Comparison of ENCODE assay signal across 8 mouse cellular contexts in genomic region chr2:90782458-90782857, GRCm38 (mm10). TPM values are rescaled to one million over a fixed set of nuclear protein-coding genes. Genes with fewer than 3 reads are reported as not detected.
DNase-seq lines count a peak whose midpoint lies in the region; ATAC-seq lines count a peak whose summit lies in the region.

Agbl2 (plus strand) TSS chr2:90782727.

- peak; percentile 16 for DNase-seq in right cerebral cortex, postnatal 4 days
- no peak for DNase-seq in right cerebral cortex, adult 18-20 months
- DNase-seq in embryo, embryonic 10 days (ENCODE audit: low spot score) = peak; percentile 70
- DNase-seq in limb, embryonic 11.5 days (ENCODE audit: low spot score) = peak; percentile 65
- DNase-seq in midbrain, embryonic 10.5 days (ENCODE audit: low spot score) = peak; percentile 59
- DNase-seq in frontal cortex, postnatal 25 days (ENCODE audit: low spot score in 2 of 2) = no peak
- DNase-seq in left cerebral cortex, postnatal 10 days (ENCODE audit: extremely low spot score in 1 of 2, low spot score in 2 of 2) = no peak

- ATAC-seq in heart, embryonic 13.5 days (ENCODE audit: extremely low read depth, insufficient number of reproducible peaks, low FRiP score, low TSS enrichment) = no peak
- ATAC-seq in limb, embryonic 11.5 days (ENCODE audit: insufficient number of reproducible peaks, low FRiP score, low TSS enrichment, low read depth) = peak; percentile 77

- peak within 1 kb of the TSS; percentile 65 for H3K4me3 ChIP-seq in heart, embryonic 13.5 days
- H3K4me3 ChIP-seq in limb, embryonic 11.5 days (ENCODE audit: low read depth, low read length) = peak within 1 kb of the TSS; percentile 44
- peak within 1 kb of the TSS; percentile 60 for H3K4me3 ChIP-seq in midbrain, embryonic 10.5 days

- peaks cover 39% of the 10 kb centered on the region for H3K36me3 ChIP-seq in heart, embryonic 13.5 days
- H3K36me3 ChIP-seq in limb, embryonic 11.5 days (ENCODE audit: control insufficient read depth, insufficient read depth, low read length) = peaks cover 22% of the 10 kb centered on the region; the same call in 1 of the 2 replicates
- peaks cover 41% of the 10 kb centered on the region for H3K36me3 ChIP-seq in midbrain, embryonic 10.5 days

- peaks cover 19% of the 10 kb centered on the region for H3K4me1 ChIP-seq in heart, embryonic 13.5 days
- 0 out of 2 replicates have a peak, but pooled peaks cover 10% of the 10 kb centered on the region for H3K4me1 ChIP-seq in limb, embryonic 11.5 days (ENCODE audit: control insufficient read depth, insufficient read depth, low read length)
- peaks cover 19% of the 10 kb centered on the region for H3K4me1 ChIP-seq in midbrain, embryonic 10.5 days

- 0 out of 2 replicates have a peak within 1 kb of the TSS, but pooled peaks have one; percentile 17 for H3K27ac ChIP-seq in heart, embryonic 13.5 days (replicated peaks)
- H3K27ac ChIP-seq in limb, embryonic 11.5 days (replicated peaks; ENCODE audit: low read depth, low read length) = no peak within 1 kb of the TSS
- H3K27ac ChIP-seq in midbrain, embryonic 10.5 days (replicated peaks) = peak within 1 kb of the TSS; percentile 76

- 3% methylated on average over 11 of the region's 11 CpGs for WGBS in heart, embryonic 13.5 days
- WGBS in limb, embryonic 11.5 days = 4% methylated on average over 11 of the region's 11 CpGs
- 4% methylated on average over 11 of the region's 11 CpGs for WGBS in midbrain, embryonic 10.5 days

- H3K4me2 ChIP-seq in heart, embryonic 13.5 days = peak within 1 kb of the TSS; percentile 97
- H3K4me2 ChIP-seq in limb, embryonic 11.5 days (ENCODE audit: low read depth, severe bottlenecking) = peak within 1 kb of the TSS; percentile 88

- peaks cover 12% of the 10 kb centered on the region; the same call in 1 of the 2 replicates for H3K27me3 ChIP-seq in heart, embryonic 13.5 days (replicated peaks)
- peaks cover 5% of the 10 kb centered on the region for H3K27me3 ChIP-seq in limb, embryonic 11.5 days (ENCODE audit: control insufficient read depth, insufficient read depth, low read length)
- H3K27me3 ChIP-seq in midbrain, embryonic 10.5 days (ENCODE audit: low read depth, poor library complexity, severe bottlenecking) = peaks cover 18% of the 10 kb centered on the region

- H3K9ac ChIP-seq in heart, embryonic 13.5 days = peak within 1 kb of the TSS; percentile 82
- peak within 1 kb of the TSS; percentile 50 for H3K9ac ChIP-seq in limb, embryonic 11.5 days (ENCODE audit: low read length)

- H3K9me3 ChIP-seq in heart, embryonic 13.5 days = no peaks in the 10 kb centered on the region
- no peaks in the 10 kb centered on the region for H3K9me3 ChIP-seq in limb, embryonic 11.5 days (ENCODE audit: control insufficient read depth, low read length)
- no peaks in the 10 kb centered on the region for H3K9me3 ChIP-seq in midbrain, embryonic 10.5 days (replicated peaks)

- intact Hi-C loops in left cerebral cortex, postnatal 10 days (cut with DNase I) = loop anchor here (5.0 kb wide), 1 partner anchor 65 kb away; the partner anchor contains the start of gene Mtch2

RNA-seq across cellular contexts. Expression of gene Agbl2, which starts in this region (rescaled TPM):
- 1.2 and 1.5 TPM in 2 replicates for polyA plus RNA-seq in heart, embryonic 13.5 days (2015; fragmentation: Nextera tagmentation; extraction: Ambion mirVana)
- polyA plus RNA-seq in limb, embryonic 11.5 days (2014; fragmentation: Nextera tagmentation; extraction: Ambion mirVana) = 0.40 and 0.51 TPM in 2 replicates
- 0.25 and 0.47 TPM in 2 replicates for polyA plus RNA-seq in midbrain, embryonic 10.5 days (2016; fragmentation: Nextera tagmentation; extraction: Ambion mirVana)
- under 1 TPM; 0.28 to 0.32 TPM for total RNA-seq in left cerebral cortex, postnatal 10 days (2021)

Comparison
In these comparisons a context has a peak if more than half of its experiments do, and no peak if none do; other contexts are left out.
1. DNase-seq: peak in right cerebral cortex, postnatal 4 days (single experiment) and embryo, embryonic 10 days (single experiment); none in right cerebral cortex, adult 18-20 months (single experiment), frontal cortex, postnatal 25 days (0 of 2) and left cerebral cortex, postnatal 10 days (0 of 2).
2. Peak in DNase-seq, ATAC-seq, H3K4me3 ChIP-seq, H3K9ac ChIP-seq and H3K4me2 ChIP-seq in limb, embryonic 11.5 days; RNA of the gene not detected or under 1 TPM.
3. Peak in DNase-seq, H3K4me3 ChIP-seq and H3K27ac ChIP-seq in midbrain, embryonic 10.5 days; RNA of the gene not detected or under 1 TPM.
4. Peak in every context shown above with its lines, with median percentiles within 50 percentile points of each other: H3K4me3 ChIP-seq.